Comparison of ENCODE assay signal across 8 mouse cellular contexts in the genomic region with DNA sequence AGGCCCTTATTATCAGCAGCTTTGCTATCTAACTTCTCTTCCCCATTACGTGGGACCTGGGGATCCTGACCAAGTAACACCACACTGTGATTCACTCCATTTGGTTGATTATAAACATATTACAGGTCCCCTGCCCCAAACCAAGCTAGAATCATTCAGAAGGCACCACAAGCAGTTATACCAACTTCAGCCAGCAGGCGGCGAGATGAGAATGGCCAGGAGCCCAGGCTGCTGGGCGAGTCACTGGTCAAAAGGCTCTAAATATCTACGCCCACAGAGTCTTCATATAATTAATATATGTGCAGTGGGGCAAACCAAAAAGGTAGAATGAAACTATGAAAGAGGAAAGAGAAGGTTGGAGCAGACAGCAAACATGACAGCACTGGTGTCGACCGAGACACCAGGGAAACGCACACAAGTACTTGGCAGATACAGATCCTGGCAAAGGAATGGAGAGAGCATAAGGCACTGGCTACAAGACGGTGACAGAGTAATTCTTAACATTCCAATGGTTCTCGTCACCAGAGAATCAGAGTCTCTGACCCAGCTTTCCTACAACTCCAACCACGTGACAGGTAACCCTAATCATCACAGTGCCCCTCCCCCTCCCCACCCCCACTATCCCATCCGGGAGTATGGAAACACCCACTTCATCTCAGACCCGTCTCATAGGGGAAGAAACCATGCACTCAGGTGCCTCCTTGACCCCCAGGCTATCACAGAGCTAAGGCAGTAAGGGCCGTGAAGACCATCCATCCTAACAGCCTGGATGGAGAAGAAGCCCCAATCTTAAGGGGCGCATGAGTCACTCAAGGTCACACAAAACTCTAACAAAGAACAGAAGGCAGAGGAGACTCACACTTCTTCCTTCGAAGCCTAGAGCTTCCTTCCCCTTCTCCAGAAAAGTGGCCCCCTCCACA.
DNase-seq lines count a peak whose midpoint lies in the region; ATAC-seq and TF ChIP-seq lines count a peak whose summit lies in the region.

No protein-coding gene starts in this region.

- no peaks in the 10 kb centered on the region for H3K9me3 ChIP-seq in embryonic facial prominence, embryonic 10.5 days
- no peaks in the 10 kb centered on the region for H3K9me3 ChIP-seq in limb, embryonic 15.5 days
- no peaks in the 10 kb centered on the region for H3K9me3 ChIP-seq in stomach, embryonic 16.5 days (replicated peaks; ENCODE audit: control insufficient read depth, low read length)

- H3K27ac ChIP-seq in embryonic facial prominence, embryonic 10.5 days (replicated peaks): no peak overlapping the region
- peak overlapping the region; percentile 11; the same call in 1 of the 2 replicates for H3K27ac ChIP-seq in heart, adult 2 months
- H3K27ac ChIP-seq in limb, embryonic 15.5 days: peak overlapping the region; percentile 54
- peak overlapping the region; percentile 84 for H3K27ac ChIP-seq in stomach, embryonic 16.5 days (ENCODE audit: low read length)

- H3K79me2 ChIP-seq in heart, adult 2 months (replicated peaks; ENCODE audit: control insufficient read depth, insufficient read depth, low read length): no peaks in the 10 kb centered on the region; the same call in 1 of the 2 replicates

- TF ChIP-seq EP300 in heart, adult 2 months (IDR thresholded peaks at IDR 0.05; ENCODE audit: insufficient read depth, low read depth, low read length): 0 out of 2 replicates have a peak, but pooled peaks have one; percentile 42

- DNase-seq in 3T3-L1 (ENCODE audit: low read depth, low spot score): peak; percentile 96
- DNase-seq in adrenal gland, postnatal 14 days: peak; percentile 86
- peak; percentile 87 for DNase-seq in embryonic facial prominence, embryonic 10.5 days (ENCODE audit: low spot score)
- DNase-seq in heart, adult 2 months: peak; percentile 75 to 91
- DNase-seq in kidney, adult 8-10 months: peak; percentile 51 to 83
- peak; percentile 83 for DNase-seq in naive thymus-derived CD4-positive, alpha-beta T cell, adult 2 months (ENCODE audit: low read depth)

- no peak overlapping the region for H3K9ac ChIP-seq in heart, adult 2 months (ENCODE audit: low read depth, low read length)
- H3K9ac ChIP-seq in limb, embryonic 15.5 days: no peak overlapping the region
- H3K9ac ChIP-seq in stomach, embryonic 16.5 days (ENCODE audit: low read length): peak overlapping the region; percentile 76

- H3K36me3 ChIP-seq in embryonic facial prominence, embryonic 10.5 days (replicated peaks): no peaks in the 10 kb centered on the region
- no peaks in the 10 kb centered on the region for H3K36me3 ChIP-seq in heart, adult 2 months (ENCODE audit: control insufficient read depth, insufficient read depth, low read length)
- no peaks in the 10 kb centered on the region for H3K36me3 ChIP-seq in limb, embryonic 15.5 days
- H3K36me3 ChIP-seq in stomach, embryonic 16.5 days (ENCODE audit: control insufficient read depth, insufficient read depth, low read length): no peaks in the 10 kb centered on the region

- H3K27me3 ChIP-seq in embryonic facial prominence, embryonic 10.5 days (replicated peaks; ENCODE audit: low read depth, poor library complexity, severe bottlenecking): peaks cover 32% of the 10 kb centered on the region
- H3K27me3 ChIP-seq in heart, adult 2 months (ENCODE audit: control insufficient read depth, insufficient read depth, low read length): no peaks in the 10 kb centered on the region
- H3K27me3 ChIP-seq in limb, embryonic 15.5 days: no peaks in the 10 kb centered on the region; the same call in 1 of the 2 replicates
- H3K27me3 ChIP-seq in stomach, embryonic 16.5 days (ENCODE audit: control insufficient read depth, insufficient read depth, low read length): 0 out of 2 replicates have a peak, but pooled peaks cover 9% of the 10 kb centered on the region

- H3K4me3 ChIP-seq in embryonic facial prominence, embryonic 10.5 days: peak overlapping the region; percentile 74
- H3K4me3 ChIP-seq in heart, adult 2 months: no peak overlapping the region
- H3K4me3 ChIP-seq in limb, embryonic 15.5 days: peak overlapping the region; percentile 59
- H3K4me3 ChIP-seq in stomach, embryonic 16.5 days (replicated peaks; ENCODE audit: low read length): peak overlapping the region; percentile 63

- no peak; the same call in 1 of the 2 replicates for TF ChIP-seq CTCF in heart, adult 2 months (IDR thresholded peaks at IDR 0.05)

- intact Hi-C loops in heart, adult 2 months (cut with DNase I): loop anchor here (1.0 kb wide), 2 partner anchors 59 to 113 kb away; no protein-coding TSS in a partner anchor

- peaks cover 92% of the 10 kb centered on the region for H3K4me1 ChIP-seq in embryonic facial prominence, embryonic 10.5 days
- H3K4me1 ChIP-seq in heart, adult 2 months (ENCODE audit: control insufficient read depth, insufficient read depth, low read length): peaks cover 7% of the 10 kb centered on the region
- H3K4me1 ChIP-seq in limb, embryonic 15.5 days: peaks cover 86% of the 10 kb centered on the region
- peaks cover 36% of the 10 kb centered on the region for H3K4me1 ChIP-seq in stomach, embryonic 16.5 days (ENCODE audit: control insufficient read depth, insufficient read depth, low read length)

- ATAC-seq in limb, embryonic 15.5 days (ENCODE audit: insufficient number of reproducible peaks, low FRiP score, low TSS enrichment, low read depth): no peak
- no peak for ATAC-seq in stomach, embryonic 16.5 days (ENCODE audit: insufficient read depth, low FRiP score)

- WGBS in embryonic facial prominence, embryonic 10.5 days: 25% methylated on average over 16 of the region's 16 CpGs
- 20% methylated on average over 16 of the region's 16 CpGs for WGBS in heart, adult 2 months
- 30% methylated on average over 16 of the region's 16 CpGs for WGBS in limb, embryonic 15.5 days
- WGBS in stomach, embryonic 16.5 days: 35% methylated on average over 16 of the region's 16 CpGs

- H3K4me2 ChIP-seq in limb, embryonic 15.5 days: peak overlapping the region; percentile 91
- peak overlapping the region; percentile 90 for H3K4me2 ChIP-seq in stomach, embryonic 16.5 days (ENCODE audit: low read depth, low read length)

- TF ChIP-seq POLR2A in heart, adult 2 months (IDR thresholded peaks at IDR 0.05; ENCODE audit: insufficient read depth, low read depth, low read length): no peak
